Mouse (Mus musculus): Measurements from ENCODE around the gene Espnl. TPM values are rescaled to one million over a fixed set of nuclear protein-coding genes. Genes with fewer than 3 reads are reported as not detected.

Gene Espnl
- polyA plus RNA-seq, 1 experiment from 2014 or later = 0.08 TPM

DNA sequence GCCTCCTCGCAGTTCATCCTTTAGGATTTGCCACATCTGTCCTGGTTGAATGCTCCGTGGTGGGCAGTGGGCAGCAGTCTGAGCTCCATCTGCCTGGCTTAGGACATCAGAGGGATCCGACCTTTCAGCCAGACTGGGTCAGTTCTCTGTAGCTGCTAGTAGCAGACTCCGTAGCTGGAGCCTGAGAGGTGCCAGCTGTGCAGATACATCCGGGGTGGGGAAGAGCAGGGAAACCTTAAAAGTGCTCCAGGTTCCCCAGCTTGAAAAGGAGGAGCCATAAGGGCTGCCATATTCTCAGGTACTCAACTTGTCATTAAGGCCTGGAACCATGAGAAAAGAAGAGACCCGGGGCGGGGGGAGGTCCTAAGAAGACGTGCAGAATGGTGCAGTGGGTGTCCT lies 43.9 kb downstream of the Espnl start:
- ATAC-seq (ENCODE audit: low FRiP score) = no peak
- peaks cover 3% of the 10 kb centered on the region; the same call in 1 of the 2 replicates for H3K36me3 ChIP-seq
- H3K4me3 ChIP-seq (replicated peaks) = peak overlapping the region; percentile 36
- H3K4me2 ChIP-seq = peak overlapping the region; percentile 65
- H3K27ac ChIP-seq (replicated peaks) = no peak overlapping the region
- H3K9ac ChIP-seq (replicated peaks) = no peak overlapping the region
- peaks cover 10% of the 10 kb centered on the region for H3K4me1 ChIP-seq
- peaks cover 22% of the 10 kb centered on the region for H3K27me3 ChIP-seq (replicated peaks)
- H3K9me3 ChIP-seq (replicated peaks) = no peaks in the 10 kb centered on the region
- WGBS = 32% methylated on average over 8 of the region's 8 CpGs

DNA sequence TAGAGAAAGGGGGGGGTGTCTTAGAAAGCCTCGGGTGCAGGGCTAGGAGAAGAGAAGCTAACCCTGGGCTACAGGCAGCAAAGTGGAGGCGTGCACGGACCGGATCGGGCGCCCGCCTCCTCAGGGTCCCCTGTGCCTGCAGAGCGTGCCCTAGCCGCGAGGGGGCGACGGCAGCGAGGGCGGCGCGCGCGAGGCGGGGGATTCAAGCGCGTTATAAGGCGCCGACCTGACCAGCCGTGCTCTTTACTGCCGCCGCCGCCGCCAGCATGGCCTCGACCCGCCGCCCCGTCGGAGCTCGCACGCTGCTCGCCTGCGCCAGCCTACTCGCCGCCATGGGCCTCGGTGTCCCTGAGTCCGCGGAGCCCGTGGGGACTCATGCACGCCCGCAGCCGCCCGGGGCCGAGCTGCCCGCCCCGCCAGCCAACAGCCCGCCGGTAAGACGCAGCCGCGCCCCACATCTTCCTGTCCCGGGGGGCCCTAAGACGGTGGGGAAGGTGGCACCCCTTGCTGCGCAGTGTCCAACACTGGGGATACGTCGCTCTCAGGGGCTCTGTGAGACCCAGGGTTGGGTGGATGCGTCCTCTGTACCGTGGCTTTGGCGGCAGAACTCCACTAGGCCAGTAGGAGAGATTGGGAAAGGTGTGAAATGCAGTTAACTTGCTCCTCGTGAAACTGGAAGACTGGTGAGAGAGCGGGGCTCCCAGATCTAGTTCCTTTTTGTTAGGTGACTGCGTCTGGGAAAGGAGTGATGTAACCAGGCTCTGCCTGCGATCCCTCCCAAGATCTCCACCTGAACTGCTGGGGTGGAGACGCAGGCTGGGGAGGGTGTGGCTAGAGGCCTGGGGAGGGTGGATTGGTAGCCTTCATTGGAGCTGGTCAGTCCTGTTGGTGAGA lies 44.6 kb downstream of the Espnl start, which contains the start of gene Erfe:
Gene Erfe, plus strand, starts transcription at position 216 of the 894 bp plus-strand sequence.
- Histone ChIP-seq H3K9ac (replicated peaks) (peak within 1 kb of the TSS; percentile 48), H3K27ac (replicated peaks) (no peak within 1 kb of the TSS; the same call in 1 of the 2 replicates), H3K9me3 (replicated peaks) (no peaks in the 10 kb centered on the region), H3K27me3 (replicated peaks) (peaks cover 22% of the 10 kb centered on the region), H3K4me3 (replicated peaks) (peak within 1 kb of the TSS; percentile 36), H3K4me1 (peaks cover 10% of the 10 kb centered on the region), H3K36me3 (peaks cover 9% of the 10 kb centered on the region), H3K4me2 (peak within 1 kb of the TSS; percentile 65)
- 1% methylated on average over 67 of the region's 68 CpGs for WGBS
- ATAC-seq (ENCODE audit: low FRiP score) = peak; percentile 33; the same call in 1 of the 2 replicates

DNA sequence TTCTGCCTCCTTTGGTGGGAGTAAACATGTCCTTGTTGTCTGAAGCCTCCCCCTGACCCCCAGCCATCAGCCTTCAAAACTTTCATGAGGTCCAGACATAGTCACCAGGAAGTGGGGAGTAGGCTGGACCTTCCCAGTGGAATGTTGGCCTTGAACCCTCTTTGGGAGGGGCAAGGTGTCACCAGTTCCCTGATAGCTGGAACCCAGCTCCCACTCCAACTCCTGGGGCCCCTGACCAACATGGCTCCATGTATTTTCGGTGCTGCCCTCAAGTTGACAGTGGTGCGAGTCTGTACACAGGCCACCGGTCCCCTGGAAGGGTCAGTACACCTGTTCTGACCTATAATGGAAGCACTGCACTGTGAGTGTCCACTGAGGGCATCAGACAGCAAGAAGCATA lies 45.4 kb downstream of the Espnl start:
- Histone ChIP-seq H3K4me1 (peaks cover 10% of the 10 kb centered on the region), H3K4me3 (replicated peaks) (no peak overlapping the region), H3K36me3 (peaks cover 18% of the 10 kb centered on the region), H3K4me2 (no peak overlapping the region), H3K9me3 (replicated peaks) (no peaks in the 10 kb centered on the region), H3K27ac (replicated peaks) (no peak overlapping the region), H3K27me3 (replicated peaks) (peaks cover 22% of the 10 kb centered on the region), H3K9ac (replicated peaks) (no peak overlapping the region)
- no peak for ATAC-seq (ENCODE audit: low FRiP score)
- 98% methylated on average over 3 of the region's 3 CpGs for WGBS

DNA sequence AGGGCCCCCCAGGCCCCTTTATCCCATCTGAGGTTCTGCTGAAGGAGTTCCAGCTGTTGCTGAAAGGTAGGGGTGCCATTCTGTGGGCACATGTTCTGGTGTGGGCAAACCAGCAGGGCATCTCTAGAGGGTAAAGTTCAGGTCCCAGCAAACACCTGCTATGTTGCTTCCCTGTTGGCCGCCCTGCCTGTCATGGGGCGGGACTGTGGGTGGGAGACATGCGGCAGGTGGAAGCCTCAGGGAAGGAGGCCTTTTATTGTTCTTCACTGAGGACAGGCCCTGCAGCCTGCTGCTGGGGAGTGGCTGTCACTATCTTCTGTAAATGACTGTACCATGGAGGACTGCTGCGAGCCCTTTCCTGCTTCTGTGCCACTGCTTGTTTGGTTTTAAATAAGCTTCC lies 47.5 kb downstream of the Espnl start:
- 66% methylated on average over 4 of the region's 4 CpGs for WGBS
- no peak for ATAC-seq (ENCODE audit: low FRiP score)
- peaks cover 38% of the 10 kb centered on the region for H3K36me3 ChIP-seq

DNA sequence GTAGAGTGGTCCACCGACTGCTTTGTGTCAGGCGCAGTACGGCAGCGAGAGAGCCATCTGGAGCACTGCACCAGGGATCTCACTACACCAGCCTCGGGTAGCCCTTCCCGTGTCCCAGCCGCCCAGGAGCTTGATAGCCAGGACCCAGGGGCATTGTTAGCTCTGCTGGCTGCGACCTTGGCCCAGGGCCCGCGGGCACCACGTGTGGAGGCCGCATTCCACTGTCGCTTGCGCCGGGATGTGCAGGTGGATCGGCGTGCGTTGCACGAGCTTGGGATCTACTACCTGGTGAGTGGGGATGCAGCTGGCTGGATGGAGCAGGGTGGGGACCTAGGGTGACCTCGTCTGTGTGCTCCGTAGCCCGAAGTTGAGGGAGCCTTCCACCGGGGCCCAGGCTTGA lies 48.2 kb downstream of the Espnl start:
- H3K4me2 ChIP-seq = no peak overlapping the region
- no peak; the same call in 1 of the 2 replicates for ATAC-seq (ENCODE audit: low FRiP score)
- H3K27me3 ChIP-seq (replicated peaks) = peaks cover 22% of the 10 kb centered on the region
- WGBS = 84% methylated on average over 23 of the region's 23 CpGs
- H3K4me3 ChIP-seq (replicated peaks) = no peak overlapping the region
- peaks cover 44% of the 10 kb centered on the region for H3K36me3 ChIP-seq
- peaks cover 10% of the 10 kb centered on the region for H3K4me1 ChIP-seq
- H3K9ac ChIP-seq (replicated peaks) = no peak overlapping the region
- H3K9me3 ChIP-seq (replicated peaks) = no peaks in the 10 kb centered on the region
- no peak overlapping the region for H3K27ac ChIP-seq (replicated peaks)

More for the DNA sequence above, 47.5 kb downstream of the Espnl start:
- Histone ChIP-seq H3K4me1 (peaks cover 10% of the 10 kb centered on the region), H3K9ac (replicated peaks) (no peak overlapping the region), H3K9me3 (replicated peaks) (no peaks in the 10 kb centered on the region), H3K4me3 (replicated peaks) (no peak overlapping the region), H3K27me3 (replicated peaks) (peaks cover 22% of the 10 kb centered on the region), H3K4me2 (no peak overlapping the region), H3K27ac (replicated peaks) (no peak overlapping the region)

DNA sequence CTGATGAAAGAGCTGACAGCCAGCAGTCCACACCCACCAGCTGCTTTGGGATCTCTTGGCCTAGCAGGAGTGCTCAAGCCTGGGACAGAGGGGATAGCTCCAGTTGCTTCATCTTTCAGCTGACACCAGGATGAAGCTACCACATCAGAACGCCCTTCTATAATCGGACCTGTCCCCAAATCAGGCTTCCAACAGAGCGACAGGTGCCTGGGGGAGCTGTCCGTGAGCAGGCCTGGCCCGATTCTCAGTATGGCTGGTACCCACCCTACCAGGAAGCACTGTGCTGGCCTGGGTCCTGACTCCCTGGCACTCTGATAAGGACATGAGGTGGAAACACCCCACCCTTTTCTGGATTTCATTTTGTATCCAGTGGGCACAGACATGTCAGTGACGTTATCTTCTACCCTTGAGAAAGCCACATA lies 51.5 kb downstream of the Espnl start:
- no peak overlapping the region for H3K4me3 ChIP-seq (replicated peaks)
- WGBS = 93% methylated on average over 6 of the region's 6 CpGs
- no peak overlapping the region for H3K27ac ChIP-seq (replicated peaks)
- no peaks in the 10 kb centered on the region for H3K9me3 ChIP-seq (replicated peaks)
- no peak overlapping the region for H3K4me2 ChIP-seq
- no peaks in the 10 kb centered on the region for H3K27me3 ChIP-seq (replicated peaks)
- no peaks in the 10 kb centered on the region for H3K4me1 ChIP-seq
- ATAC-seq (ENCODE audit: low FRiP score) = no peak
- peaks cover 78% of the 10 kb centered on the region for H3K36me3 ChIP-seq
- no peak overlapping the region for H3K9ac ChIP-seq (replicated peaks)

DNA sequence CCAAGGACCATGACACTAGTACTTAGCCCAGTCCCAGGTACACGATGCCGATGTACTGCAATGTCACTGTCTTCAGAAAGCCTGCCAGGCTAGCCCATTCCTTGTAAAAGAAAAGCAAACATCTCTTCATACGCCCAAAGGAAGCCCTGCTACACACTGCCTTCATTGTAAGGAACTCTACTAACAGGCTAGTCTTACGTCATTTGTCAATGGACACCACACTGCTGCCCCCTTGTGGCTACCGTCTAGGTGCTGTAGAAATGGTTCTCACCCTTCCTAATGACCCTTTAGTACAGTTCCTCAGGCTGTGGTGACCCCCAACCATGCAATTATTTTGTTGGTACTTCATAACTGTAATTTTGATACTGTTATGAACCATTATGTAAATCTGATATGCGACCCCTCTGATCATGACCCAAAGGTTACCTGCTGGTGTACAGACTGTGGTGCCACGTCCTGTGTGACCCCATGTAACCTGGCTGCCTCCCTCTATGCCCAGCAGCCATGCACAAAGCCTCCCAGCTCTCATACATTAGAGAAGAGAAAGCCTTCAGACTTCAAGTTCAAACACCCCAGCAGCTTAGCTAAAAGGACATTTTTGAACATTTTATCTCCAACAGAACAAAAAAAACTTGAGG lies 58.7 kb downstream of the Espnl start:
- H3K36me3 ChIP-seq = peaks cover 93% of the 10 kb centered on the region
- H3K9me3 ChIP-seq (replicated peaks) = no peaks in the 10 kb centered on the region
- no peak for ATAC-seq (ENCODE audit: low FRiP score)
- H3K4me3 ChIP-seq (replicated peaks) = no peak overlapping the region
- no peaks in the 10 kb centered on the region for H3K27me3 ChIP-seq (replicated peaks)
- H3K9ac ChIP-seq (replicated peaks) = no peak overlapping the region
- no peak overlapping the region for H3K4me2 ChIP-seq
- H3K27ac ChIP-seq (replicated peaks) = no peak overlapping the region
- WGBS = 68% methylated on average over 7 of the region's 7 CpGs
- no peaks in the 10 kb centered on the region for H3K4me1 ChIP-seq

DNA sequence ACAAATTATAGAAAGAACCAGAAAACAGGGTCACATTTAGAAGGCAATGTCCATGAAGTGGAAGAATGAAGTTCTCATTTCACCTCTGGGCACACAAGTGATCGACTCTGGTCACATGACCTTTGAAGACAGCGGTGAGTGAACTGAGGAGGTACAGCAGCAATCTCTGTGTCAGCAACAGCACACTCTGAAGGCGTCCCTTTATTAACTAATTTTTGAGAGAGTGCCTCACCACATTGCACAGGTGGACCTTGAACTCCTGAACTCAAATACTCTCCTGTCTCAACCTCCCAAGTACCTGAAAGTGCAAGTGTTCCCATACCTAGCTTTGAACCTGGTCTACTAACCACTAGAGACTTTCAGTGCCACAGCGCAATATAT lies 59.2 kb downstream of the Espnl start:
- H3K9ac ChIP-seq (replicated peaks) = no peak overlapping the region
- ATAC-seq (ENCODE audit: low FRiP score) = no peak
- H3K27me3 ChIP-seq (replicated peaks) = no peaks in the 10 kb centered on the region
- no peak overlapping the region for H3K4me3 ChIP-seq (replicated peaks)
- no peak overlapping the region for H3K4me2 ChIP-seq
- H3K9me3 ChIP-seq (replicated peaks) = no peaks in the 10 kb centered on the region
- 94% methylated on average over 4 of the region's 4 CpGs for WGBS
- H3K4me1 ChIP-seq = no peaks in the 10 kb centered on the region
- no peak overlapping the region for H3K27ac ChIP-seq (replicated peaks)
- H3K36me3 ChIP-seq = peaks cover 91% of the 10 kb centered on the region

DNA sequence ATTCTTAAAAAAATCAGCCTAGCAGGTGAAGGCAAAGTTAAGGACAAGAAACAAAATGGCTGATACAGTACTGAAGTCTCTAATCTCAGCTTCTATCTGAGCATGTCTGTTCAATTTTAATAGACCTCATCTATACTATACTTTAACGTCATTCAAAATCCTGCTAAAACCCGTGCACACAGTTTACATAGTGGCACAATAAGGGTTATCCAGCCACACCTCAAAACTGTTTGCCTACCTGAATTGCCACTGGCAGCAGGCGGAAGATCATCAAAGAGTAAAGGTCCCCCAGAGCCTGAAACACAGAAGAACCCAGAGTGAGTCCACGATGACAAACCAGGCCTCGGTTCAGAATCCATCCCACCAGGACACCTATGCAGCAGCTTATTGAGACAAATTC lies 68.5 kb downstream of the Espnl start:
- Histone ChIP-seq H3K27me3 (replicated peaks) (no peaks in the 10 kb centered on the region), H3K4me3 (replicated peaks) (no peak overlapping the region), H3K9ac (replicated peaks) (no peak overlapping the region), H3K9me3 (replicated peaks) (no peaks in the 10 kb centered on the region), H3K4me1 (peaks cover 11% of the 10 kb centered on the region; the same call in 1 of the 2 replicates), H3K4me2 (no peak overlapping the region), H3K36me3 (peaks cover 64% of the 10 kb centered on the region), H3K27ac (replicated peaks) (no peak overlapping the region)
- WGBS = 94% methylated on average over 5 of the region's 5 CpGs
- no peak for ATAC-seq (ENCODE audit: low FRiP score)

DNA sequence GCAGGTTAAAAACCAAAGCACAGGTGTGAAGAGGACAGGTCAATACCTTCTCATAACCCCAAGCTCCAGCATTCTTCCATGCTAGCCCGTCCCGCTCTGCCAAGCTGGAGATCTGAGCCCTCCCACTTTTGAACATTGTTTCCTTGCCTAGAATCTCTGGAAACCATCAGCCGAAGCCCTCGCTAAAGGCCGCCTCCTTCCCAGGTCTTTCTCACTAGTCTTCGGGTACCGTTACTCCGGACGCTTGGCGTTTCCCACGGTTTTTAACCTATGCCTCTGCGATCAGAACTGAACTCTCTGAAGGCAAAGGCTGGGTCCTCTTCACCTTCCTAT lies 76.0 kb downstream of the Espnl start:
- Histone ChIP-seq H3K9me3 (replicated peaks) (no peaks in the 10 kb centered on the region), H3K27me3 (replicated peaks) (no peaks in the 10 kb centered on the region), H3K9ac (replicated peaks) (peak overlapping the region; percentile 85), H3K4me2 (peak overlapping the region; percentile 87), H3K4me3 (replicated peaks) (peak overlapping the region; percentile 92), H3K27ac (replicated peaks) (peak overlapping the region; percentile 93), H3K4me1 (peaks cover 38% of the 10 kb centered on the region), H3K36me3 (0 out of 2 replicates have a peak, but pooled peaks cover 11% of the 10 kb centered on the region)
- ATAC-seq (ENCODE audit: low FRiP score) = no peak; the same call in 1 of the 2 replicates
- WGBS = under 1% methylated on average over 12 of the region's 12 CpGs
